Mouse (Mus musculus): ENCODE data around the gene Tmem183a.

GRCm38 (mm10) chr1:134384581-134384980, 22.8 kb upstream of the Tmem183a start:
- TF ChIP-seq CTCF (IDR thresholded peaks at IDR 0.05; ENCODE audit: insufficient read depth, low read depth, low read length) = no peak
- TF ChIP-seq POLR2A (IDR thresholded peaks at IDR 0.05; ENCODE audit: insufficient read depth, low read depth, low read length) = no peak
